Mouse (Mus musculus): ENCODE data around the gene Enpp3.

The Enpp3 gene

DNA sequence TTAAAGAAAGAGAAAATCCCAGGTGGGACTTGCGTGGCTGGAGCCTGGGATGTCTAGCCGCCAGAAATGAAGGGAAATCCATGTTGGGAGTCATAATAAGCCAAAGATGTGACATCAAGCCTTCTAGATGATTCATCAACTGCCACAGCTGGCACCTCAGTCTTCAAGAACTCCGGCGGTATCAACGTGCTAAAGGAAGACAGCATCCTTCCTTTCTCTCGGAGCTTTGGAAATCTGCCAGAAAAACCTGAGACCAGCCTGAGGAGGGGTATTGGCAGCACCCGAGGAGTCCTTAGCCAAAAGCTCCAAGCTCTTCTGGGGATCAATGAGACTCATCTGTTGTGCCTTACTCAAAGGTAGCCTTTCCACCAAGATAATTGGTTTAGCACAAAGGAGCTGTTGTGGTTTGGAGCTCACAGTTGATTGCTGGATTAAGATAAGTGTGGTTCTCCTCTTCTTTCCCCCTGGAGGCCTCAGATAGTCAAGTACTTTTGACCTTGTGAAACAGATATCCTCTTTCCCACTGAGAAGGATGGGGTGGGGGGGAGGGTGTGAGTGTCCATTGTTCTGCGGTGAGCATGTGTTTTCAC, 84.2 kb downstream of the Enpp3 start:
- DNase-seq, result no peak

DNA sequence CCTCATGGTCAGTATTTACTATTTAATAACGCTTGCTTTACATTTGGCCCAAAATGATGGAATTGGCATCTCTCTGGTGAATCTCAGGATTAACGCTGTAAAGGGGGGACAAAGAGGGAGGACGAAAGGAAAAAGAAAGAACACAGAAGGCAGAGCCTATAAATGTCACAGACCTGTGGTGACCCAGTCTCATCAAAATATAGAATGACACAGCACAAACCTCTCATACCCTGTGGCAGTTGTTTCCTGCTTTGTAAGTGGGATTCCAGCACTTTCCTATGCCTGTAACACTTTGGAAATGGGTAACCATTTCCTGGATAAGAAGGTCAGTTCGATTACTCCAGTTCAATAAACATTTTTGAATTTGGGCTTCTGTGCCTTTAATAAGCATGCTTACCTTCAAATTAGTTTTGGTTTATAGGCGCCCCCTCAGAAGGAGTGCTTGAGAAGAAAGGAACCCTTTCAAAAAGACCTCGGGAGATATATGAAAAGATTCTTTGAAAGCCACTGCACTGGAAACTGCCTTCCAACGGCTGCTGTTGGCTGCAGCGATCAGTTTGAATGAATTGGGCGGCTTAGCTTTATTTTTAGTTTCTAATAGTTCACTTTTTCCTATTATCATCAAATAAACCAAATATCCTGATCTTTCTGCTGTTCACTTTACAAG, 87.6 kb downstream of the Enpp3 start:
- no peak for DNase-seq

DNA sequence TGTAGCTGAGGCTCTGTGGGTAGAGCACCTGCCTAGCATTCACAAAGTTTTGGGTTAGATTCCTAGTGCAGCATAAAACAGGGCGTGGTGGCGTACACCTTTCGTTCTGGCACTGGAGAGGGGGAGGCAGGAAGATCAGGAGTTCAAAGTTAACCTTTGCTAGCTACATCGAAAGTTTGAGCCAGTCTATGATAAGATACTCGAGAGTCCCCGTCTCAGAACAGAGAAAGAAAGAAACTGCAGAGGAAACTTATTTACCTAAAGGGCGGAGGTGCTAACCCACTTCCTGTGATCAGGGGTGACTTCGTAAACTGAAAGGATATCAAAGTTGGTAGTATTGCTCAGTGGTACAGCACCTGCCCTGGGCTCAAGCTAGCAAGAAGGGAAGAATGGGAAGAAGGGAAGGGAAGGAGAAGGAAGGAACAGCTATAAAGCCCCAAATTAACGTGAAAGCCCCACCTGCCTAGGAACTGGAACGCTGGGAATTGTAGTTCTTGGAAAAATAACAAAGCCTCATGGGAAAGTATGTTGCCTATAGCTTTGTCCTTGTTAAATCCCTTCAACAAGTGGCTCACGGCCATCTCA, 88.3 kb downstream of the Enpp3 start:
- peak; percentile 12 to 57 for DNase-seq

DNA sequence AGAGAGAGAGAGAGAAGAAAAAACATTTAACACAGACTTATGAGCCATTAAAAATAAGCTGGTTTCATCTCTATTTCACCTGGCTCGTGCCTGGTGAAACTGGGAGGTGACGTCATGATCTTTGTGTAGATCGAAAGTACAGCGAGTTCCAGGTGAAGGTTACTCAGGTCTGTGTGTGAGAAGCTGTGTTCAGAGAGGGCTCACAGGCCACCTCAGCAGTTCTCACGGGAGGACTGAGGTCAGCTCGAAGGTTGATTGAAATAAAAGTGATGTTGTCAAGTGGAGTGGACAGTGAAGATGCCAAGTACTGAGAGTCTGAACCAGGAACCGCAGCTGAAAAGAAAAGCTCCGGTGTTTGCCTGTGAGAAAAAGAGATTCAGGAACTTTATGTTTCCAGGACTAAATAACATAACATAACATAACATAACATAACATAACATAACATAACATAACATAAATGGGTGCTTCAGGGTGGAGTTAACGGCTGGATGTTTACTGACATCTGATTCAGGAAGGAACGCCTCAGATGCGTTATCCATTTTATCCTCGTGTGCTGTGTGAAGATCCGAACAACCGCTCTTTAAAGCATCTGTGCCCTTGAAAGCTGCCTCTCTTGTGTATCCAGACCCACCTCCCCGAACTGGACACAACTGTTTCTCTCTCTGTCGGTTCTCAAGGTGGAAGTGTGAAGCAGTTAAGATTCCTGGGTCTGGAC, 88.9 kb downstream of the Enpp3 start:
- DNase-seq, result no peak

DNA sequence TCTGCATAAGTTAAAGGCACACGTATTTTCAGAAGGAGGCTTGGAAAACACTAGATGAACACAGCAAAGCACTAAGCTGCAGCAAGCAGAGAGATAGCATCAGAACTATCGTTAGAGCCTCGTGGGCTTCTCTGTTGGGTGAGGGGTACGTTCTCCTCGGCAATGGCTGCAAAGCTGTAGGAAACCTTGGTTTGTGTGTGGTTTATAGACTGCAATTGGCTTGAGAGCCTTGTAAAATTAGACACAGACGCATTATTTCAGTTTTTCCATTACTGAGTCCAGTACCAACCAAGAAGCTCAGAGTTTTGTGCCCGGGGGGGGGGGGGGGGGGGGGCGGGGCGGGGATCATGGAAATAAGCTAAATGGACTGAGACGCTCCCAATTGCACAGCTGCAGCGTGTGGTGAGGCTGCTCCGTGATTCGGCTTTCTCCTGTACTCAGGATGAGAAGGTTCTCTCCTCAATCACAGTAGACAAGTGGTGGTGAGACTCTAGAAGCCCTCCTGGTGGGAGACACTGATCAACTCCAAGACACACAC, 99.6 kb downstream of the Enpp3 start:
- DNase-seq, result no peak

DNA sequence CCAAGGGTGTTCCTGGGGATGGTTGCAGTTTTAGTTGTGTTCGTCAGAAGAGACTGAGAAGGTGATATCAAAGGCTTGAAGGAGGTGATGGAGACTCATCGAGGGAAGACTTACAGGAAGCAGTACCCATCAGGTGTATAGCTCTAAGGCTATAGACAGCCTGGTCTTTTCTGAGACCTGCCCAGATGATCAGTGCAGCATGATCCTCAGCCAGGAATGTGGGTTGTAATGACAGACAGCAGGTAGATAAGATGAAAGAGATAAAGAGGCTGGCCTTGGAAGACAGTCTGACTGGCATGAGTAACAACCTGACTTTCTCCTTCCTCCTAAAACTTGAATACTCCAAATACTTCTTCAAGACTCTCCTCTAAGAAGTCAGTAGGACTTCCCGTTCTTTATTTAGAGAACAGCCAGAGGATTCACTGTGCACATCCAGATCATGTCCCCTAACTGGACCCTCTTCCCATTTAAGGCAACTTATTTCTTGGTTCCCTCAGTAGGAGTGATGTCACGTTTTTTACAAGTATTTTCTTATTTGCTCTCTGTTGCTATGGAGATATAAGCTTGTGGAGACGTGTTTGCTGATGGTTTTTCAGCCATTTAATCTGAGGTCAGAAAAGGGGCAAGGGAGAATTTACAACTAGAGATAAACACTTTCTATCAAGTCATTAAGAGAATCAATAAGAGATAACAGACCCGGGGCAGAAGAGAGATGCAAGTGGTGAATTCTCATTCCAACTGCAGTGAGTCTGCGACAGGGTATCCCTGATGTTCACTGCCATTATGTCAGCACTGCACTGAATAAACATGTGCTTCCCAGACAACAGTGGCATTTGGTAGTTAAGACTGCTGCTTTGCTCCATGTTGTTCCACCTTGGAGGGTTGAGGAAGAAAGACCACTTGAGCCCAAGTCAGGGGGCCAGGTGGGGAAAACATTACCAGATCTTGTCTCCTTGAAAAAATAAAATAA, 101.1 kb downstream of the Enpp3 start:
- DNase-seq, result no peak

DNA sequence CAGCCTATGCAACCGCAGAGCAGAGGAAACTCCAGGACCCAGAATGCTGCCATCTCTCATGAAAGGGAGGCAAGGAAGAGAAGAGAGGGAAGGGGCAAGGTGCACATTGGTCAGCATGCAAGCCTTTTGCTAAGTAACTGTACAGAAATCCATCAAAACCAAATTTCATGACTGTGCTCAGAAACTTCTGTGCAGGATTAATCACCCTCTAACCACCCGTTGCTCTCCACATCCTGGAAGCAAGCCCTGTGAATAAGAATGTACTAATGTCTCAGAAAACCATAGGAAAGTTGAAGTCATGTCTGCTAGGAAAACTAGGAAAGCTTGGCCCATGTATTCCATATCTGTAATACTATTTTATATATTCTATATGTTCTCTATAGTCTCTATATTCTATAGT, 103.5 kb downstream of the Enpp3 start:
- DNase-seq, result no peak

DNA sequence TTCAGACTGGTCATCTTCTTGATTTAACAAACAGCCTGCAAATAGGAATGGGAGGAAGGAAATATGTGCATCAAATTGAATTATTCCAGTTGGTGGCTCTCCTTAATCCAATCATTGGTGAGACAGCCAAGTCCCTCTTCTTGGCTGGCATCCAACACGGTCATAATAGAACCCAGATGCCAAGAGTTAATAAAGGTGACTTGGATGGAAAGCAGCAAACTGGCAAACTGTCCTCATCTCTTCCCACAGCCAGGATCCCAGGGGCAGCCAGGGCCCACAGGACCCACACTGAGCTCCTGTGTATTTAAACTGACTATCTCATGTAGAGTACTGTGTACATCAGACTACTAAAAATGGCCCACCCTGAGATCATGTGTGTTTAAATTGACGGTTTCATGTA, 104.2 kb downstream of the Enpp3 start:
- no peak for DNase-seq

DNA sequence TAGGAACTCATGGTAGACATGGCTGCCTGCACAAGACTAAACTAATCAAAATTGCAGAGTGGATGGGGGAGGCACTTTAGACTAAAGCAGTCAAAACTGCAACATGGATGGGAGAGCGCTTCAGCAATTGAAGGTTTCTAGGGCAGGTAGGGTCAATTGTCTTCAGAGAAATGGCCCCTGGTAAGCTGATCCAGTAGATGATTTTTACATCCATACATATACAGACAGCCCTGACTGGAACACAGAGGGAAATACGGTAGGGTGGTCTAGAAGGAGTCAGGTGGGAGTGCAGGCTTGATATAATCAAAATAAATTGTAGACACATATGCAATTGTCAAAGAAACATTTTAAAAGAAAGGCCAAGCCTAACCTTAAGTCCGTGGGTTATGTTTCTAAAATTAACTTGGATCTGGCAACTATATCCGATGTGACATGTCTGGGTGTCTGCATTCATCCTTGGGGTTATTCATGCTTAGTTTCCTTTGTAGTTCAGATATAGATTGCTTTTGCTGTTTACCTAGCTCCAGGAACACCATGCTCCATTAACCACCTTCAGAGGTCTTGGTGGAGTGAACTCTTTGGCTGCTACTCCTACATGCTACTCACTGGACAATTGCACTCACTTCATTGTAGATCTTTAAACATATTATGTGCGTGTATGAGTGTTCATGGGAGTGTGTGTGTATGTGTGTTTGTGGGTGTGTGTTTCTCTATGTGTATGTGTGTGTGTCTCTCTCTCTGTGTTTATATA, 107.4 kb downstream of the Enpp3 start:
- no peak for DNase-seq

DNA sequence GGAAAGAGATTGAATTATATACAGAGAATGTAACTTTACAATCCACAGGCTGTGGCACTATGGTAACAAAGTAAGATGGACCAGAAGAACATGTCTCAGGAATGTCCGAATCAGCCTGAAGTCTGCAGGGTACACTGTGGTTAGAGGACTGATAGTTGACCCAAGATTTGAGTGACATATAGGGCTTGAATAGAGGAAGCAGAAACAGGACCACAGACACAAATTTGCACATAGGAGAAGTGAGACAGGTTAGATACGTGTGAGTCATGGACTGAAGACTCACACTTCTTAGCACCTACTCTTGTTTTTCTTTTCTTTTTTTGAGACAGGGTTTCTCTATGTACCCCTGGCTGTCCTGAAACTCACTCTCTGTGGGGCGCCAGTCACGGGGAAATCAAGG, 115.1 kb downstream of the Enpp3 start:
- DNase-seq, result no peak

DNA sequence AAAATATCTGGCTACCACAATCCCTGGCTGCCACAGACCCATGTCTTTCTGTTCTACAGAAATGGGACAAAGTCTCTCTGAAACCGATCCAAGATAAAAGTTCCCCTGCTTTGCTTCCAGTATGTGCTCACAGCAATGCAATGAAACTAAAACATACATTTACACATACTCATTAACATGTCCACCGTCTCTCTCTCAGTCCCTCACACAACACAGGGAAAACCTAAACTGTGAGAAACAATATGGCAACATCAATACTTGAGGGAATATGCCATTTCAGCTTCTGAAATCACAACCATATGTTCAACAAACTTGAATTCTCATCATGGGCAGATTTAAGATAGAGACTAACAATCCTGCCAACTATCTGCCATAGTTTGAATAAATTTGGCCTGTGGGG, 117.4 kb downstream of the Enpp3 start:
- DNase-seq, result no peak
